Mouse (Mus musculus): Measurements from ENCODE around the gene Tmem29.
"Not testable (repeated sequence)": the region's sequence is repeated elsewhere in the genome, so short reads cannot be mapped to it uniquely, and the experiment has no call there.

Tmem29 gene

DNA sequence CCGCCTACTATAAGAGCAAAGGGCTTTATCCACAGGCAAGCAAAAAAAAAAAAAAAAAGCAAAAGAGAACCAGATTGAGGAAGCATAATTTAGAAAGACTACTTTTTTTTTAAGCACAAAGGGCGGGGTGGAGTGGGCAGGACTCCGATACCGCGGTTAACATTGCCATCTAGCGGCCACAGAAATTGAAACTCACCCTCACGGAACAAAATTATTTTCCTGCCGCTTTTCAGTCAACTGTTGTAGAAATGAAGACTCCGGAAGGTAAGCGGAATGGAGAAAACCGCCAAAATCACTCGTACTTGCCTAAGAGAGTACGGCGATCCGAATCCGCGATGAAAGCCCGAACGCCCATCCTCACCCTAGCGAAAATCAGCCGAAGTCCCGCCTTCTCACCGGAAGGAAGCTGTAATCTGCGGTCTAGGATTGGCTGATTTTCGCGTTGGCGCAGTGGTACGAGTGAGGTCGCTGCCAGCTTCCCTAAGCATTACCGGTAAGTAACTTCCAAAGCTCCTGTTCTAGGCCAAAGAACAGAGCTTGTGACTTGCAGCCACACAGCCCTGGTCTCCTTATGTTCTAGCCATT is at the start of gene Tmem29:
Gene Tmem29, minus strand, starts transcription at position 389 of the 585 bp plus-strand sequence.
- DNase-seq (ENCODE audit: low spot score), result peak; percentile 84

DNA sequence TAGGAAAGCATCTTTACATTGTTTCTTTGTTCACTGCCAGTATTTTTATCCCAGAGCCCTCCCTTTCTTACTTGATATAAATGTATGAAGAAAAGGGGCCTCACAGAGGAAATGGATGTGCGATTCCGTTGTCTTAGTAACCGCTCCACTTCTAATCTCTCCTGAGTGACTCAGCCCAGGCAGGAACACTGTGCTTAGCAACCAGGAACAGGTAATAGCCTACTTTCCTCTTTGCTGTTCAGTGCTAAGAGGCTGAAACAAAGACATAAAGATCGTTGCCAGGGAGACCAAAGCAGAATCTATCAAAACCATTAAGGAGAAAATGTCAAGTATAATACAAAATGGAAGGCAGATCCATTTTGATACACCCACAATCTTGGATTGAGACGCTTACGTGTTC is 49.7 kb upstream of the Tmem29 start:
- DNase-seq (ENCODE audit: low spot score), result no peak

DNA sequence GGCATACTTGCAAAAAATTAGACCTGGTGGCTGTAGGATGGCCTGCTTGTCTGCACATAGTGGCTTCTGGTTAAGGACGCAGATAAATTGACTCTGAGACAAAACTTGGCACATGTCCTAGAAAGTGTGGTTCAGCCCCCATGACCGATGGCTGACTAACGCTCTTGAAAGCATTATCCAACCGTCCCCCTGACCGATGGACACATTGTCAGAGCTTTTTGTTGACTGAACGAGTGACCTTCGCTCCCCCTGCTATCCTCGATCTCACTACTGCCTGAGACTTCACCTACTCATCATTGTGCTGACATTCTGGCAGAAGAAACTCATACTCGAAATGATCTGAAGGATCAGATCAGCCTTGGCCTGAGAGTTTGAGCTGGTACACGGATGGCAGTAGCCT is 28.9 kb upstream of the Tmem29 start:
- not testable (repeated sequence) for DNase-seq (ENCODE audit: low spot score)

DNA sequence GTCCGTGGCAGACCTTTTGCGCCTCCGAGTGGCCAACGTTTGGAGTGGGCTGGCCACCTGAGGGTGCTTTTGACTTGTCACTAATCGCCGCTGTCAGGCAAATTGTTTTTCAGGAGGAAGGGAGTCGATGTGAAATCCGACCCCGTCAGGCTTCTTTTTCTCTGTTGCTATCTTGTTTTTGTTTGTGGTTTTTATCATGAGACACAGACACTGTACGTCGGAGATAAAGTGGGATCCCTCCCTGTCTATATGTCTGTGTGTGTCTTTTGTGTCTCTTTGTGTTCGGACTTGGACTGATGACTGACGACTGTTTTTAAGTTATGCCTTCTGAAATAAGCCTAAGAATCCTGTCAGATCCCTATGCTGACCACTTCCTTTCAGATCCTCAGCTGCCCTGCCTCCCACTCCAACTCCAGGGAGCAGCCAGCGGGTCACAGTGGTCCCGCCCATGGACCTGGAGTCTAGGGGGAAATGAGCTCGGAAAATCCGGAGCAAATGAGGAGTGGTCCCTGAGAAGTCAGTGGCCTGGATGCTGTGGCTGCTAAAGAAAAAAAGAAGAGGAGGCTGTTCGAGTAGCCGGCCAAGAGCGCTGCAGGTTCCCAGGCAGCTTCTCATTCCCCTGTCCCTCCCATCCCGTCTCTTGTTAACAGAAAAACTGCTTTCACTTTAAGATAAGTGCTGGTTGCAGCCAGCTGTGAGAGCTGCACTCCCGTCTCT is 27.5 kb upstream of the Tmem29 start:
- peak; percentile 38 for DNase-seq (ENCODE audit: low spot score)

DNA sequence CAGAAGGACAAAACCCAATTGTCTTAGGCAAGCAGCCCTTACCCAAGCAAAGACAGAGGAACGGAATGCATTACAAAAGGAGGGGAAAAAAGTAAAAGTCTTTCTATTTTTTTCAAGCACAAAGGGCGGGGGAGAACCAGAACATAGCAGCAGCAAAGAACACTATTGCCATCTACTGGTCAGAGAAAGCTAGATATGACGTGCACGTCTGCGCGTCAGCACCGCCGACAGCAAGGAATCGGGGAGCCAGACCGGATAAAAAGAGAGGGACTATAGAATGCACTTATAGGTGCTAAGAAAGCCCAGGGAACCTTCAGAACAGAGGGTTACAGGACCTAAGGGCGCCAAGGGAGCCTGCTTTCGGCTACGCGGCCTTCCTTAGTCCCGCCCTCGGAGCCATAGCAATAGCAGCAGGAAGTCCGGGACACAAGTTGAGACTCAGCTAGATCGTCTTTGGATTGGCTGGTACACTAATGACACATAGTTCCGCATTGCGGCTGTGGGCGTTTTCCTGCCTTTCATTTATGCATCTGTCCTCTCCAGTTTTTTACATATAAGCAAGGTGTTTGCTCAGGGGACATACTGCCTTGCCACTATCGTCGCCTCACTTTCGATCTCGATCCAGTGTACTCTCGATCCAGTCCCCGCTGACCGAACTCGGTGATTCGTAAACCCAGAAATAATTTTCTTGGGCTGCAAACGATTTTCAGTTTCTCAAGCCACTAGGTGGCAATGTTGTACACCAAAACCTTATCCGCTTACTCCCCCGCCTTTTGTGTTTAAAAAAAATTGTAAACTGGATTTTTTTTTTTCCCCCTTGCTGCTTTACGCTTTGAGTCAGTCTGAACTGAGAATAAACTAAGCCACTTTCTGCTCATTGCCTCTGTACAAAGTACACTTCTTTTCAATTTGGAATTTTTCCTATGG is 19.2 kb upstream of the Tmem29 start:
- peak; percentile 78 for DNase-seq (ENCODE audit: low spot score)

DNA sequence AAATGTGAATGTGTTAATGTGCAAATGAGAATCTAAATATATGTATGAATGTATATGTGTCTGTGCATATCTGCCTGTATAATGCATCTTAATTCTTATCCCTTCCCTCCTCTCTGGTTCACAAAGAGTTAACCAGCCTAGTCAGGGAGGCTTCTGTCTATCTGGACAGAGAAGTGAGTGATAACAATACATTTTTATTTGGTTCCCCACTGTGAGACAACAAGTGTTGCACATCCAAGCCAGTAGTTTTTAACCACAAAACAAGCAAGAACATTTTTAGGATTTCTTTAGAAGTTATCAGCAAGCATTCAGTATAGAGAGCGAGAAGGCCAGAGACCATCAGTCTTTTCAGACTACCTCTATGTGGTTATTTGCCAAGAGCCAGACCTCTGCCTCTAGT is 12.5 kb upstream of the Tmem29 start:
- no peak for DNase-seq (ENCODE audit: low spot score)

DNA sequence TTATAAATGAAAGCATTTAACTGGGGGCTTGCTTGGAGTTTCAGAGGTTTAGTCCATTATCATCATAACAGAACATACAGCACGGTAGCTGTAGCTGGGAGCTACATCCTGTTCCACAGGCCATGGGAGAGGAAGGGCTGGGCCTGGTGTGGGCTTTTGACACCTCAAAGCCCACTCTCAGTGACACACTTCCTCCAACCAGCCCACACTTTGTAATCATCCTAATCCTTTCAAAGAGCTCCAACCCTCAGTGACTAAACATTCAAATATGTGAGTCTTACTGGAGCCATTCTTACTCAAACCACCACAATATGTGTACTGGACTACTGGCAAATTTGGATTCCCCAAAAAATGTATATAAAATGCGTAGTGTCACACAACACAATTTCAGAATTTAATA is 9.3 kb upstream of the Tmem29 start:
- no peak for DNase-seq (ENCODE audit: low spot score)

DNA sequence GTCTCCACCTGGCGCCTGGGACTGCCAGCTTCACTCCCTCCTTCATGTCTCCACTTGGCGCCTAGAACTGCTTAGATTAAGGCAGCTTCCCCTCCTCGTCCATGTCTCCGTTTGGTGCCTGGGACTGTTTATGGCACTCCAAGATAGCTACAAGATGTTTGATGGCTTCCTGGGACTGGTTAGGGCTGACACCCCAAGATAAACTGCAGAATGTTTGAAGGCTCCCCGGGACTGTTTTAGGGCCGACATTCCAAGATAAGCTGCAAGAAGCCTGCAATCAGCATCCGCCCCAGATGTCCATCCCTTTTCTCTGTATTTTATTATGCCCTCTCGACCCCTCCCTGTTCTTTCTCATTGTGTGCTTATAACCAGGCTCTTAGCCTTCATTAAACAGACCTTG is 7.9 kb upstream of the Tmem29 start:
- DNase-seq (ENCODE audit: low spot score), result not testable (repeated sequence)

DNA sequence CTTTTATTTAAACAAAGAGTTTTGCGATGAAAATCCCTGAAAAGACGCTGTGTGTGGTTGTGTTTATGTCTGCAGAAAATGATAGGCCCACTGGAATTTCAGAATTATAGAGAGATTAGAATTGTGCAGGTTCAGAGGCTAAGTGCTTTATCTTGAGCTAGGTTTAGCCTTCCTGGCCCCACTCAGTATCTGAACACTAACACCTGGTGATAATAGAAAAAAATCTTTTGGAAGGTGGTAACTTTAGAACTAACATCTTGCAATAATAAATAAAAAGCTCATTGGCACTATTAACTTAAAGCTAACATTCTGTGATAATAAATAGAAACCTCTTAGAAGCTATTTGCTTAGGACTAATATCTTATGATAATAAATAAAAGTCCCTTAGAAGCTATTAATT is 1.2 kb upstream of the Tmem29 start:
- no peak for DNase-seq (ENCODE audit: low spot score)

DNA sequence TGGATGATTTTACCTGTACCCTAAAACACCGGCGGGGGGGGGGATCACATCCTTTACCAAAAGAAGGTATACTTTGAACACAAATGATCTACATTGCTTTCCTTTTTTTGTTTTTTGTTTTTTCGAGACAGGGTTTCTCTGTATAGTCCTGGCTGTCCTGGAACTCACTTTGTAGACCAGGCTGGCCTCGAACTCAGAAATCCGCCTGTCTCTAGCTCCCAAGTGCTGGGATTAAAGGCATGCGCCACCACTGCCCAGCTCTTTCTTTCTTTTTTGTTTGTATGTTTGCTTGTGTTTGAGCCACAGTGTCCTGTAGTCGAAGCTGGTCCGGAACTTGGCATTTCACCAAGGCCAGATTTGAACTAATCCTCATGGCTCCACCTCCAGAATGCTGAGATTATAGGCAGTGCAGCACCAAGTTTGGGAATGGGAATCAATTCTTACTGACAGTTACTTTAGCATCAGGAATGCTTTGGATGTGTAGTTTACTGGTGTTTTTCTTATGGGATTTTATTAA is 515 bp upstream of the Tmem29 start:
- DNase-seq (ENCODE audit: low spot score), result peak; percentile 50

DNA sequence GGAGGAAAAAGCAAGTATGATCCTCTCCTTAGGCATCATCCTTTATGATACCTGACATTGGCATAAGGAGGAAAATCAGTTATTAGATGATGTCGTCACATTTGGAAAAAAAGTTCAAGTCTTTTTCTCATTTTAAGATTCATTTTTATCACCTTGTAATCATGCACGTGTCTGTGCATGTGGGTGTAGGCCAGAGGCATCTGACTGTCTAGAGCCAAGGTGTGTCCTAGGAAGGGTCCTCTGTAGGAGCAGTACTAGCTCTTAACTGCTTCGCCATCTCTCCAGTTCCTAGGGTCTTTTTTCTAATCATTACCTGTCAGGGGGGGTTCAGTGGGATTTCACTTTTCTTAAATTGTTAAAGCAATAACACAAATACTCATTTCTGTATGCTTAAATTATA is 818 bp downstream of the Tmem29 start:
- DNase-seq (ENCODE audit: low spot score), result no peak

DNA sequence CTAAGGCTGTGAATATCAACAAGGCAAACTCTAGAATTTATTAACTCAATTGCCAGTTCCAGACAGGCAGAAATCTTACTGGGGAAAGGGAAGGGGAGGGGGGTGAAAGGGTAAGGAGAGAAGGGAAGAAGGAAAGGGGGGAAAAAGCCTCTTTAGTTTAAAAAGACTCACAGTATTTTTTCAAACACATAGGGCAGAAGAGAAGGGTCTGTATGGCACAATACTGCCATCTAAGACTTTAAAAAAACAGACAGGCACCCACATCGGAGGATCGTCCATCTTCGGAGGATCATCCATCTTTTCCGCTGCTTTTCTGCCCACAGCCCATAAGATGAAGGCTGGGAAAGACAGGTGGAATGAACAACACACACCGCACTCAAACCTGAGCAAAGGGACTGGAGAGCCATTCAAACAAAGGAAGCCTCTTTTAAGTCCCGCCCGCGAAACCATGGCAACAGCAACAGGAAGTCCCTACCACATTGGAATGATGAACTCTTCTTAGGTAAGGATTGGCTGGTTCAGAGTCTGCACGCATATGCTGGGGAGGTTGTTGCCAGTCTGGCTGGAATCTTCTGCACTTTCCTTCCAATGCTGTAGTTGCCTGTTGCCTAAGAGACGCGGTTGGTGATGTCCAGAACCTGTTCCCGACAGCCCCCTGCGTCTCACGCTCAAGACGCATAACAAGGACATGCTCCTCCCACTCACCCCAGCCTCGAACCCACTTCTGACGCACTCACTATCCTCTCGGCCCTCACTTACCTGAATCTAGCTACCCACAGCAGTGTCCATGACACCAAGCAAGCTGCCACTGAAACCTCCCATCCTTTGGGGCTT is 18.2 kb downstream of the Tmem29 start:
- peak; percentile 83 for DNase-seq (ENCODE audit: low spot score)

DNA sequence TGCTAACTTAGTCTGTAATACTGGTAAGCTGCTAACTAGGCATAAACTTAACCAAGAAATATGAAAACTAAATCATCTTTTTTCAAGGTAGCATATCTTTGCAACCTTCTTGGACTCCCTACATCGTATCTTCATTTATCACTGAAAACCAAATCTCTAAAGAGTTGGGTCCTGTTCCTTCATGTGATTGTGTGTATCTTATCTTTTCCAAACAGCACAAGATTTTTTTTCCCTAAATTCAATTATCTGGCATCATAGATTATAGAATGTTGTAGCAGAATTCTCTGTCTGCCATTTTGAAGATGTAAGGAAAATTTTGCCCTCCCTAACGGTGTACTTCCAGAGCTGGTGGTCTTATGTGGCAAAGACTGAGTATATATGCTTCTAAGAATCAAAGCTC is 22.6 kb downstream of the Tmem29 start:
- DNase-seq (ENCODE audit: low spot score), result no peak

DNA sequence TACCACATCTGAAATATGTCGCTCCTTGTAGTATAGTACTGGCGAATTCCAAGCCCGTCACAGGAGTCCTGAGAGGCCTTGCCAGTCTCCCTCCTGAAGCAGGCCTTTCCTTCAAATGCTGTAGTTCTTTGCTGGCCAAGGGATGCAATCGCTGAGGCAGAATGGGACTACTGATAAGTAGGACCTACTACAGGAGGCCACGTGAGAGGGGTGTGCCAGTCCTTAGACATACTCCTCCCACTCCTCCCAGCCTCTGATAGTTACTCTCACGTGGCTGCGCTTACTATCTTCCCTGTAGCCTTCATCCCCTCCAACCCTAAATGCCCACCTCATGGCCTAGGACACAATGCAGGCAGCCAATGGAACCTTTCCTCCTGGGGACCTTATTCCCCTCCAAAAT is 23.6 kb downstream of the Tmem29 start:
- peak; percentile 38 for DNase-seq (ENCODE audit: low spot score)

DNA sequence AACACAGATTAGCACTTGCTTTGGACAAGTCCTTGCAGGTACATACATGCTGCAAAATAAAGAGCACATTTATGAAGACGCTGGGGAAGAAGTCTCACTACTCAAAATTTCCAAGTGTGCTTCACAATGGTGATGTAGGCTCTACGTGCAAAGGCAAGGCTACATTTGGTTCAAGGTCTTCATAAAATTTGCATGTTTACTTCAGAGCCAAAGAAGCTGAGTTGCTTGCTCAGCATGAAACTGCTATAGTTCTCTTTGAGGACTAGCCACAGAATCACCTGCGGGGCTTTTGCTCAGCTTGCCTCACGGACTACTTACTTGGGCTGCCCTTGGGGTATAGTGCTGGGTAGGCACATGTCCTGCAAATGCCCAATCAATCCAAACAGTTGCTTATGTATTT is 45.4 kb downstream of the Tmem29 start:
- no peak for DNase-seq (ENCODE audit: low spot score)

All from testis, postnatal 10 days (tissue).